Mouse (Mus musculus): ENCODE results near the gene Rras. TPM values are rescaled to one million over a fixed set of nuclear protein-coding genes. Genes with fewer than 3 reads are reported as not detected.

Rras gene
- total RNA-seq, 2 experiments from 2014 or later = 11.8 to 12.2 TPM

- no peak for DNase-seq (ENCODE audit: extremely low spot score in 1 of 2, low spot score in 2 of 2)
- H3K4me3 ChIP-seq = no peak overlapping the region
- no peak overlapping the region for H3K27ac ChIP-seq
- no peak for TF ChIP-seq CTCF (IDR thresholded peaks at IDR 0.05)
- intact Hi-C loops (cut with DNase I) = no loop called here
Measured at GRCm38 (mm10) chr7:45030857-45031256, 13.1 kb downstream of the Rras start.

GRCm38 (mm10) chr7:45033722-45034359 lies 16.1 kb downstream of the Rras start:
- no peak for DNase-seq (ENCODE audit: extremely low spot score in 1 of 2, low spot score in 2 of 2)
- H3K27ac ChIP-seq = no peak overlapping the region
- no peak for TF ChIP-seq CTCF (IDR thresholded peaks at IDR 0.05)
- no peak overlapping the region for H3K4me3 ChIP-seq
- intact Hi-C loops (cut with DNase I) = no loop called here

- intact Hi-C loops (cut with DNase I) = no loop called here
Measured at GRCm38 (mm10) chr7:45035631-45036030, 17.9 kb downstream of the Rras start.

GRCm38 (mm10) chr7:45036702-45037101 lies 18.9 kb downstream of the Rras start:
- intact Hi-C loops (cut with DNase I) = no loop called here
- no peak; the same call in 1 of the 2 replicates for TF ChIP-seq CTCF (IDR thresholded peaks at IDR 0.05)

More at GRCm38 (mm10) chr7:45035631-45036030, 17.9 kb downstream of the Rras start:
- H3K27ac ChIP-seq = no peak overlapping the region
- DNase-seq (ENCODE audit: extremely low spot score in 1 of 2, low spot score in 2 of 2) = no peak
- no peak for TF ChIP-seq CTCF (IDR thresholded peaks at IDR 0.05)
- H3K4me3 ChIP-seq = no peak overlapping the region

GRCm38 (mm10) chr7:45037720-45038361 lies 20.1 kb downstream of the Rras start:
- H3K27ac ChIP-seq = no peak overlapping the region
- intact Hi-C loops (cut with DNase I) = no loop called here
- peak; percentile 66 for TF ChIP-seq CTCF (IDR thresholded peaks at IDR 0.05)
- no peak overlapping the region for H3K4me3 ChIP-seq
- no peak for DNase-seq (ENCODE audit: extremely low spot score in 1 of 2, low spot score in 2 of 2)

More at GRCm38 (mm10) chr7:45036702-45037101, 18.9 kb downstream of the Rras start:
- no peak for DNase-seq (ENCODE audit: extremely low spot score in 1 of 2, low spot score in 2 of 2)
- Histone ChIP-seq H3K4me3 (no peak overlapping the region), H3K27ac (no peak overlapping the region)

- Histone ChIP-seq H3K27ac (no peak overlapping the region), H3K4me3 (no peak overlapping the region)
- intact Hi-C loops (cut with DNase I) = no loop called here
- no peak for DNase-seq (ENCODE audit: extremely low spot score in 1 of 2, low spot score in 2 of 2)
- TF ChIP-seq CTCF (IDR thresholded peaks at IDR 0.05) = no peak
Measured at GRCm38 (mm10) chr7:45038411-45038810, 20.6 kb downstream of the Rras start.

GRCm38 (mm10) chr7:45040851-45041250 lies 23.1 kb downstream of the Rras start:
- H3K4me3 ChIP-seq = no peak overlapping the region
- intact Hi-C loops (cut with DNase I) = no loop called here
- no peak overlapping the region for H3K27ac ChIP-seq
- DNase-seq (ENCODE audit: extremely low spot score in 1 of 2, low spot score in 2 of 2) = no peak
- TF ChIP-seq CTCF (IDR thresholded peaks at IDR 0.05) = no peak

GRCm38 (mm10) chr7:45043307-45043706 lies 25.5 kb downstream of the Rras start:
- TF ChIP-seq CTCF (IDR thresholded peaks at IDR 0.05) = no peak

GRCm38 (mm10) chr7:45045741-45046140 lies 28.0 kb downstream of the Rras start:
- intact Hi-C loops (cut with DNase I) = no loop called here
- TF ChIP-seq CTCF (IDR thresholded peaks at IDR 0.05) = no peak
- DNase-seq (ENCODE audit: extremely low spot score in 1 of 2, low spot score in 2 of 2) = no peak
- Histone ChIP-seq H3K27ac (no peak overlapping the region), H3K4me3 (no peak overlapping the region)

More at GRCm38 (mm10) chr7:45043307-45043706, 25.5 kb downstream of the Rras start:
- H3K4me3 ChIP-seq = no peak overlapping the region
- intact Hi-C loops (cut with DNase I) = no loop called here
- no peak overlapping the region for H3K27ac ChIP-seq
- DNase-seq (ENCODE audit: extremely low spot score in 1 of 2, low spot score in 2 of 2) = no peak

- intact Hi-C loops (cut with DNase I) = no loop called here
- Histone ChIP-seq H3K27ac (no peak overlapping the region), H3K4me3 (no peak overlapping the region)
- no peak for DNase-seq (ENCODE audit: extremely low spot score in 1 of 2, low spot score in 2 of 2)
- TF ChIP-seq CTCF (IDR thresholded peaks at IDR 0.05) = no peak
Measured at GRCm38 (mm10) chr7:45046853-45047350, 29.1 kb downstream of the Rras start.

GRCm38 (mm10) chr7:45047491-45047890 lies 29.7 kb downstream of the Rras start:
- intact Hi-C loops (cut with DNase I) = no loop called here
- no peak overlapping the region for H3K4me3 ChIP-seq
- H3K27ac ChIP-seq = no peak overlapping the region
- no peak for TF ChIP-seq CTCF (IDR thresholded peaks at IDR 0.05)
- DNase-seq (ENCODE audit: extremely low spot score in 1 of 2, low spot score in 2 of 2) = no peak

GRCm38 (mm10) chr7:45048001-45048890 lies 30.5 kb downstream of the Rras start:
- TF ChIP-seq CTCF (IDR thresholded peaks at IDR 0.05) = no peak
- intact Hi-C loops (cut with DNase I) = no loop called here
- no peak for DNase-seq (ENCODE audit: extremely low spot score in 1 of 2, low spot score in 2 of 2)
- Histone ChIP-seq H3K27ac (no peak overlapping the region), H3K4me3 (no peak overlapping the region)

All from left cerebral cortex, adult 2 months (tissue).